Mouse (Mus musculus) erythroid progenitor cell, adult 5-6 weeks (primary cell): ENCODE results near the gene Nucb2. TPM values are rescaled to one million over a fixed set of nuclear protein-coding genes. Genes with fewer than 3 reads are reported as not detected.

Experiments
- ATAC-seq: replicated peaks from 2 replicates; pipeline ENCODE4 v1.8.0; 2016; ENCODE audit warnings: moderate number of reproducible peaks, mild to moderate bottlenecking, moderate TSS enrichment, inconsistent platforms; ENCODE audit not compliant: poor library complexity, low FRiP score, severe bottlenecking
- total RNA-seq, 2 experiments: library from RNA; stranded (forward) in 1 of 2; stranded (reverse) in 1 of 2; fragments of 150-400 nt in 1 of 2; fragments of 186-747, 209-891 nt in 1 of 2; gene quantifications; 2 replicates each; pipeline versions ENCODE4 v1.2.3 to v1.2.4; 2015 to 2017; ENCODE audit warnings: low replicate concordance in 2 of 2

The Nucb2 gene
- total RNA-seq, 2 experiments from 2014 or later, result 11.5 to 18.0 TPM

GRCm38 (mm10) chr7:116517240-116517639 lies 13.1 kb downstream of the Nucb2 start:
- ATAC-seq, result no peak

DNA sequence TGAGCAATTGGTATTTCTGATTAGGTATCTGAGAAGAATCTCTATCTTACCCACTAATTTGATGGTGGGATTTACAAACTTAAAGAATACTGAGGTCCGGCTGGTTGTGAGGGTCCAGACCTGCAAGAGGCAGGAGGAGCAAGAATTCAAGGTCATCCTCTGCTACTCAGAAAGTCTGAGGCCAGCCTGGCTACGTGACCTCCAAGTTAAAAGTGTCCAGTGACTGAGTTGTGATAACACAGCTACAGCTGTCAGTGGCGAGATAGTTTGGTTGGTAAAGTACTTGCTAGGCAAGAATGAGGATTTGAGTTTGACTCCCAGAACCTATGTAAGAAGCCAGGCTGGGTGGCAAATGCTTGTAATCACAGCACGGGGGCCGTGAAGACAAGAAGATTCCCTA lies 14.0 kb downstream of the Nucb2 start:
- no peak for ATAC-seq

DNA sequence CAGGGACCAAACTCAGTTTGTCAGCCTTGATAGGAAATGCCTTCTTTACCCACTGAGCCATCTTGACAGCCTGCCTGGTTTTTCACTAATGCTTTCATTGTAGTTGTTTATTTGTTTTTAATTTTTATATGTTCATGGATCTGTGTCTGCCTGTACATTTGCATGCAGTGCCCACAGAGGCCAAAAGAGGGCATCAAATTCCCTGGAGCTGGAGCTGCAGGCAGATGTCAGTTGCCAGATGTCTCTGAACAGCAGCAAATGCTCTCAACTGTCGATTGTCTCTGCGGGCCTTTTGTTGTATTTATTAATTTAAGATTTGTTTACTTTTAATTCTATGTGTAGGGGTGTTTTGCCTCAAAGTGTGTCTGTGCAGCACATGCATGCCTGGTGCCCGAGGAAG lies 15.6 kb downstream of the Nucb2 start:
- no peak for ATAC-seq

- no peak for ATAC-seq
Measured at GRCm38 (mm10) chr7:116524577-116524976, 20.4 kb downstream of the Nucb2 start.

DNA sequence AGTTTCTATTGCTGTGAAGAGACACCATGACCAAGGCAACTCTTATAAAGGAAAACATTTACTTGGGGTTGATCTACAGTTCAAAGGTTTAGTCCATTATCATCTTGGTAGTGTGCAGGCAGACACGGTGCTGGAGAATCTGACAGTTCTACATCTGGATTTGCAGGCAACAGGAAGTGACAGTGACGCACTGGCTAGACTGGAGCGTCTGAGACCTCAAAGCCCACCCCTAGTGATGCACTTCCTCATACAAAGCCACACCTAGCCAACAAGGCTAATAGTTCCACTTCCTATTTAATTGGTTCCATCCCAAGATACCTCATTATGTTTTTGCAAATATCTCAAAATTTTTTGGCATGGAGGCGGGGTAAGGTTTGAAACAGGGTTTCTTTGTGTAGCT lies 25.6 kb downstream of the Nucb2 start:
- ATAC-seq, result no peak

DNA sequence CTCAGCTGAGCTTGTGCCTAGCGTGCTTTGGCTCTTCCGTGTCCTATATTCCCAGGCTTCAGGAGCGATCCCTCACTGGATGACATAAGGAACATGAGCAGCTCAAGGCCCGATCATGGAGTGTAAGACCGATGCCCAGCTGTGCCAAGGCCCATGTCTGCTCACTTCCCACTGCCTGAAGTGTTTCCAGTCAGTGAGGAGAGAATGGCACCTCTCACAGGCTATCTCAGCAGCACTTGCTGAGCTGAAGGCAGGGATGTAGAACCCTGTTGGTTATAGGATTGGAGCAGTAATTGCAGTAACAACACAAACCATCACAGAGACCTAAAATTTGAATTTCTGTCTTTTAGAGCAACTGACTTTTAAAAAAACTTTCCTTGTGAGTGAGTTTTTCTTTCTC lies 26.3 kb downstream of the Nucb2 start:
- no peak for ATAC-seq

GRCm38 (mm10) chr7:116531311-116531710 lies 27.1 kb downstream of the Nucb2 start:
- ATAC-seq, result no peak

GRCm38 (mm10) chr7:116556834-116557233 lies 52.7 kb downstream of the Nucb2 start:
- ATAC-seq, result no peak

DNA sequence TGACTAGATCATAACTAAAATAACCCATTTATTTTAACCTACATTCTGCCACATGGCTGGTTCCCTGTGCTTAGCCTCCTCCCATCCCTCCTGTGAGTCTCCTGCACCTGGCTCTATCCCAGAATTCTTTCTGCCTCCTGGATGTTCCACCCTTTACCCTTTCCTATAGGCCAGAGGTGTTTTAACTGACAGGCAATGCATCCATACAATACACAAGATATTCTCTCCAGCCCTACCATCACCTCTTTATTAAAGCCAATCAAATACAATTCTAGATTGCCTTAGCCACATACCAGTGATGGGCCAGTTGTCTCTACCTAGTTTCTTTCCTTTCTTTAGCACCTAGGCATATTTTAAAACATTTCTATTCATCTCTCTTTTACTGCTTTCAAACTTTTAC lies 70.4 kb downstream of the Nucb2 start:
- no peak for ATAC-seq

Other genes with a start within 250 kb of the Nucb2 start
- not detected in 2 replicates for gene Plekha7, start 196.0 kb upstream of the Nucb2 start, total RNA-seq (2015; ENCODE audit: low replicate concordance)
- gene Plekha7, start 196.0 kb upstream of the Nucb2 start, total RNA-seq (2017; ENCODE audit: low replicate concordance), result 1.3 TPM in 1 of 2 replicates, not detected in the other
- gene Rps13, start 170.2 kb upstream of the Nucb2 start, total RNA-seq (2015; ENCODE audit: low replicate concordance), result 417 TPM in 2 replicates
- gene Rps13, start 170.2 kb upstream of the Nucb2 start, total RNA-seq (2017; ENCODE audit: low replicate concordance), result 315 and 593 TPM in 2 replicates
- gene Pik3c2a, start 60.9 kb upstream of the Nucb2 start, total RNA-seq (2015; ENCODE audit: low replicate concordance), result 5.0 and 11.3 TPM in 2 replicates
- gene Pik3c2a, start 60.9 kb upstream of the Nucb2 start, total RNA-seq (2017; ENCODE audit: low replicate concordance), result 2.3 and 10.9 TPM in 2 replicates